Mouse (Mus musculus): ENCODE data around the gene Sptbn4. TPM values are rescaled to one million over a fixed set of nuclear protein-coding genes. Genes with fewer than 3 reads are reported as not detected.

Sptbn4 gene
- total and polyA plus RNA-seq, 2 experiments from 2014 or later, result 4.0 to 27.1 TPM

DNA sequence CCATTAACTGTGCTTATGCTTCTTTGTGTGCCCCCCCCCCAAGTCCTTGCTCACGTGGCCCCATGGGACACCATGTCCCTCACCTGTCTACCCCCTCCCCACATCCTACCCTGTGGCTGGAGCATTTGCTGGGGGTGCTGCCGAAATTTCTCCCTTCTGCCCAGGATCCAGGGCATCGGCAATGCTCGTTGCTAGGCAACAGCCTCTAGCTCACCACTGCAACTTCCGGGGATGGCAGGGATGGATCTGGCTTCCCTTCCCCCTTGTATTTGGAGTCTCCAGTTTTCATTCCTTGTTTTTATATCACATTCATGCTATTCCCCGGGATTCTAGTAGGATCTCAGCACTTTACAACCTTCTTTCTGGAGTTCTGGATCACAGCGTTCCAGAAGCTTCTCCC lies 108.0 kb downstream of the Sptbn4 start:
- ATAC-seq (ENCODE audit: low FRiP score) (peak; percentile 50; the same call in 1 of the 2 replicates), DNase-seq (ENCODE audit: low spot score) (peak; percentile 79)
- Histone ChIP-seq H3K9ac (replicated peaks; ENCODE audit: low read length, poor library complexity, severe bottlenecking) (peak overlapping the region; percentile 42; the same call in 1 of the 2 replicates), H3K27ac (ENCODE audit: low read depth, low read length) (peak overlapping the region; percentile 68), H3K4me1 (ENCODE audit: insufficient read depth, low read length) (peaks cover 9% of the 10 kb centered on the region; the same call in 1 of the 2 replicates), H3K36me3 (ENCODE audit: insufficient read depth, low read length) (peaks cover 15% of the 10 kb centered on the region), H3K27me3 (ENCODE audit: insufficient read depth, low read length) (peaks cover 28% of the 10 kb centered on the region), H3K9me3 (ENCODE audit: low read length) (no peaks in the 10 kb centered on the region), H3K4me3 (ENCODE audit: low read depth, low read length) (peak overlapping the region; percentile 29), H3K4me2 (ENCODE audit: low read depth, low read length, poor library complexity, severe bottlenecking) (peak overlapping the region; percentile 51)
- 18% methylated on average over 7 of the region's 7 CpGs for WGBS
- TF ChIP-seq CTCF (IDR thresholded peaks at IDR 0.05), result no peak; the same call in 1 of the 2 replicates

DNA sequence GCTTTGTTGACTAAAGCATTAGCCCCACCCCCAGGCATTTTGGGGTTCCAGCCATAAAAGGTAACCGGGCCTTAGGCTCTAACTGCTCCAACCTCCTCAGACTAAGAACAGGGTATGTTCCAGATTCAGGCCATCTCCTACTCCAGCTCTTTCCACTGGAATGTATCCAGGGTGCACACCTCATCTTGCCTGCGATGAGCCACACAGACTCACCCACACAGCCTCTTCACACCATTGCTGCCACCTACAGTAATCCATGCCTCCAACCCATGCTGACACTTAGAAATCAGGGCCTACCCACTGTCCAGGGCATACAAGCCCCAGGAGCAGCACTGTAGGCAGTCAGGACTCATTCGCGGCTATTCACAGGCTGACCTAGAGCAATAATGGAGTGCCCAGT lies 108.4 kb downstream of the Sptbn4 start:
- ATAC-seq (ENCODE audit: low FRiP score) (0 out of 2 replicates have a peak, but pooled peaks have one; percentile 13), DNase-seq (ENCODE audit: low spot score) (no peak)
- TF ChIP-seq CTCF (IDR thresholded peaks at IDR 0.05), result peak; percentile 17
- H3K27ac ChIP-seq (ENCODE audit: low read depth, low read length), result peak overlapping the region; percentile 68
- H3K4me3 ChIP-seq (ENCODE audit: low read depth, low read length), result peak overlapping the region; percentile 29
- H3K9ac ChIP-seq (replicated peaks; ENCODE audit: low read length, poor library complexity, severe bottlenecking), result peak overlapping the region; percentile 42; the same call in 1 of the 2 replicates
- peaks cover 32% of the 10 kb centered on the region for H3K27me3 ChIP-seq (ENCODE audit: insufficient read depth, low read length)
- H3K4me2 ChIP-seq (ENCODE audit: low read depth, low read length, poor library complexity, severe bottlenecking), result peak overlapping the region; percentile 51
- H3K36me3 ChIP-seq (ENCODE audit: insufficient read depth, low read length), result peaks cover 14% of the 10 kb centered on the region
- H3K9me3 ChIP-seq (ENCODE audit: low read length), result no peaks in the 10 kb centered on the region
- WGBS, result 50% methylated on average over 4 of the region's 4 CpGs
- H3K4me1 ChIP-seq (ENCODE audit: insufficient read depth, low read length), result peaks cover 9% of the 10 kb centered on the region; the same call in 1 of the 2 replicates

DNA sequence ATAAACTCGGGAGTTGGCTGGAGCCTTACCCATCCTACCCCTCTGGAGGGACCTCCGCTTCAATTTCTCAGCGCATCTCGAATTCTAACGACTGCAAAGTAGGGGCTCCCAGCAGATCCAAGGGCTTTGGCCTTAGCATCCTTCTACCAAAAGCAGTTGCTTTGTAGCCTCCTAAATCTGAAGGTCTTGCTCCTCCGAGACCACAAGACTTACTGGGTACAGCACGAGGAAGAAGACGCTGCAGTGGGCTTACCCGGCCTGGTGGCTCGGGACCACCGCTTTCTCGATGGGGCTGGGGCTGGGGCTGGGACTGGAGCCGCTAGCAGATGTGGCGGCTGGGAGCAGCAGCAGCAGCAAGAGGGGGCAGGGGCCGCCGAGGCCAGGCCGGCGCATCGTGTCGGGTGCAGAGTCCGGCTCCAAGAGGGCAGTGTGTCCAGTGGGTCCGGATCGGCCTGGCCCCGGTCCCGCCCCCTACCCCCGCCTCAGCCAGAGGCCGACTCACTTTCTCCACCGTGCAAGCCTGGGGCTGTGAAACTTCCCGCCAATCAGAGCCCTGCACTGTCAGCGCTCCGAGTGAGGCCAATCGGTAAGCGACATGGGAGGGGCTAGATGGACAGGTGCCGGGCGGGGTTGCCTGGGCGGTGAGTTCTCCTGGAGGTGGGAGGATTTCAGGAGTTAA lies 110.2 kb downstream of the Sptbn4 start, which contains the start of gene Ltbp4:
Ltbp4 (minus strand) TSS at position 518 of the 679 bp plus-strand sequence.
- Histone ChIP-seq H3K9me3 (ENCODE audit: low read length) (no peaks in the 10 kb centered on the region), H3K9ac (replicated peaks; ENCODE audit: low read length, poor library complexity, severe bottlenecking) (no peak within 1 kb of the TSS), H3K4me2 (ENCODE audit: low read depth, low read length, poor library complexity, severe bottlenecking) (peak within 1 kb of the TSS; percentile 51), H3K27me3 (ENCODE audit: insufficient read depth, low read length) (peaks cover 46% of the 10 kb centered on the region), H3K36me3 (ENCODE audit: insufficient read depth, low read length) (peaks cover 10% of the 10 kb centered on the region), H3K27ac (ENCODE audit: low read depth, low read length) (no peak within 1 kb of the TSS), H3K4me3 (ENCODE audit: low read depth, low read length) (peak within 1 kb of the TSS; percentile 14; the same call in 1 of the 2 replicates), H3K4me1 (ENCODE audit: insufficient read depth, low read length) (peaks cover 11% of the 10 kb centered on the region; the same call in 1 of the 2 replicates)
- WGBS, result 4% methylated on average over 36 of the region's 36 CpGs
- DNase-seq (ENCODE audit: low spot score) (no peak), ATAC-seq (ENCODE audit: low FRiP score) (no peak)
- no peak for TF ChIP-seq CTCF (IDR thresholded peaks at IDR 0.05)

DNA sequence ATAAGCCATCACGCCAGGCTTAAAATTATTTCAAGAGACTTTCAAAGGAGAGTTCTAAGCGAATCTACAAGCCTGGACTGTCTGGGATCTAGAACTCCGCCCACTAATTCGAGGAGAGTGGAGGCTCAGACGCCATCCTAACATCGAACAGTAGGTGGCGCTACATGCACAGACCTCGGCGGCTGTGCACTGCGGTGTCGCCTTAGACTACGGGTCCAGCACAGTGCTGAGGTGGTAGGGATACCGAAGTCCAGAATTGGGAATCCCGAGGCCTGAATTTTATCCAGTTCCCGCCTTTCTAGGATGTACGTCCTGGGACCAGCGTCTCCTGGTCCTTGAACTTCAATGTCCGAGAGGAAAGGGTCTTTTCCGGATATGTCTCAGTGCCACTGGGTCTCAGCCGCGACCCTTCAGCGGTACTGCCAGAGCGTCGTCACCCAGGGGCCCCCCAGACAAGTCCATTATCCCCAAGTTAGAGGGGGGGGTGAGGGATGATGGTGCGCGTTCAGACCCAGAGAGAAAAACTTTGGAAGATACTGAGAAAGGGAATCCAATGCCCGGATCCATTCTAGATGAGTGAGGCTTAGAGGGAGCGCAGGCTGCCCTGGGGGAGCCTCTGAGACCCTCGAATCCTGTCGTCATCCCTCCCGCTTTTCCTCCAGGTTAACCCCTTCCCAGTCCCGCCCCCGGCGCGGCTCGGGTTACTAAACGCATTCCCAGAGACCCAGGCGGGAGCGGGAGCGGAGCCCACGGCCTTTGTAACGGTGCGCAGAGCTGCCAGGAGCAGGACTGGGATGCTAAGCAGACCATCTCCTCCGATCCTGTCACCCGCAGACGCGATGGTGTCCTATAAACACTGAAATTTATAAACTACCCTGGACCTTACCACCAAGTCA lies 111.3 kb downstream of the Sptbn4 start:
- 2% methylated on average over 47 of the region's 47 CpGs for WGBS
- Histone ChIP-seq H3K9me3 (ENCODE audit: low read length) (no peaks in the 10 kb centered on the region), H3K36me3 (ENCODE audit: insufficient read depth, low read length) (peaks cover under 1% of the 10 kb centered on the region; the same call in 1 of the 2 replicates), H3K4me2 (ENCODE audit: low read depth, low read length, poor library complexity, severe bottlenecking) (peak overlapping the region; percentile 49), H3K27ac (ENCODE audit: low read depth, low read length) (no peak overlapping the region), H3K4me1 (ENCODE audit: insufficient read depth, low read length) (peaks cover 11% of the 10 kb centered on the region; the same call in 1 of the 2 replicates), H3K4me3 (ENCODE audit: low read depth, low read length) (peak overlapping the region; percentile 13; the same call in 1 of the 2 replicates), H3K9ac (replicated peaks; ENCODE audit: low read length, poor library complexity, severe bottlenecking) (no peak overlapping the region), H3K27me3 (ENCODE audit: insufficient read depth, low read length) (peaks cover 56% of the 10 kb centered on the region)
- ATAC-seq (ENCODE audit: low FRiP score) (peak; percentile 75), DNase-seq (ENCODE audit: low spot score) (peak; percentile 91)
- peak; percentile 98 for TF ChIP-seq CTCF (IDR thresholded peaks at IDR 0.05)

DNA sequence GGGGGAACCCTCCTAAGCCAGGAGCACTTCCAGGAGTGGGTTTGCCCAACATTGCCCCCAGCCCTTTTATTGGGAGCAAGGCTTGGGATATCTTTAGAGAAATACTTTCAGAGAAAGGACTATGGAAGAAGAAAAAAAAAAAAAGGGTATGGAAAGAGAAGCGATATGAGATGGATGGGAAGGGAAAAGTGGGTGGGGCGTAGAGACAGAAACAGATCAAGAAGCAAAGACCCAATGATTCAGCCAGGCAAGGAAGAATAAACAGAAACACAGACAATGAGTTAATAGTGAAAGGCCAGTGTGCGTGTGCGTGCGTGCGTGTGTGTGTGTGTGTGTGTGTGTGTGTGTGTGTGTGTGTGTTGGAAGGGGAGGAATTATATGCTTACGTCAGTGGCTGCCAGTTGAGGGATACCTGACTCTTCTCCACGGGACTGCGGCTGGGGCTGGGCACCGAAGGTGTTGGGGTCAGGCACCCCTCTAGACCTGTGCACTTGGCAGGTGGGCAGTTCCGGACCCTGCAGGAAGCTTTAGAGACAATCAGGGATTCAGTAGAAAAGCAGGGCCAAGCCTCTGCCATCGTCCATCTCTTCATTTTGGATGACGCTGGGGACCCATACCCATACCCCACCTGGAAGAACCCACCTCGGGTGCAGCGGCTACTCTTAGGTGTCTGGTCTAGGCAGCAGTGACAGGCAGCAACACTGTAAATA lies 112.3 kb downstream of the Sptbn4 start:
- no peak for TF ChIP-seq CTCF (IDR thresholded peaks at IDR 0.05)
- Histone ChIP-seq H3K4me1 (ENCODE audit: insufficient read depth, low read length) (peaks cover 14% of the 10 kb centered on the region; the same call in 1 of the 2 replicates), H3K27me3 (ENCODE audit: insufficient read depth, low read length) (peaks cover 66% of the 10 kb centered on the region), H3K9me3 (ENCODE audit: low read length) (no peaks in the 10 kb centered on the region), H3K9ac (replicated peaks; ENCODE audit: low read length, poor library complexity, severe bottlenecking) (no peak overlapping the region), H3K27ac (ENCODE audit: low read depth, low read length) (no peak overlapping the region), H3K4me3 (ENCODE audit: low read depth, low read length) (no peak overlapping the region), H3K36me3 (ENCODE audit: insufficient read depth, low read length) (no peaks in the 10 kb centered on the region), H3K4me2 (ENCODE audit: low read depth, low read length, poor library complexity, severe bottlenecking) (no peak overlapping the region)
- DNase-seq (ENCODE audit: low spot score) (no peak), ATAC-seq (ENCODE audit: low FRiP score) (no peak)
- WGBS, result 68% methylated on average over 15 of the region's 15 CpGs

Data from midbrain, postnatal 0 days (tissue).